Mouse (Mus musculus): ENCODE results near the gene Rpl19. TPM values are rescaled to one million over a fixed set of nuclear protein-coding genes. Genes with fewer than 3 reads are reported as not detected.

The Rpl19 gene
- 1,635 TPM for polyA plus RNA-seq (2015; fragmentation: Illumina TruSeq; extraction: RNeasy Lipid Tissue Mini Kit (QIAGEN cat#74804); ENCODE audit: insufficient read depth, low replicate concordance)

GRCm38 (mm10) chr11:98026570-98027296 is at the start of gene Rpl19:
Gene Rpl19 (plus strand): TSS chr11:98026710.

GRCm38 (mm10) chr11:97985727-97986677 is 40.5 kb upstream of the Rpl19 start, which contains the start of gene Plxdc1:
Gene Plxdc1 (minus strand): TSS chr11:97986444.

DNA sequence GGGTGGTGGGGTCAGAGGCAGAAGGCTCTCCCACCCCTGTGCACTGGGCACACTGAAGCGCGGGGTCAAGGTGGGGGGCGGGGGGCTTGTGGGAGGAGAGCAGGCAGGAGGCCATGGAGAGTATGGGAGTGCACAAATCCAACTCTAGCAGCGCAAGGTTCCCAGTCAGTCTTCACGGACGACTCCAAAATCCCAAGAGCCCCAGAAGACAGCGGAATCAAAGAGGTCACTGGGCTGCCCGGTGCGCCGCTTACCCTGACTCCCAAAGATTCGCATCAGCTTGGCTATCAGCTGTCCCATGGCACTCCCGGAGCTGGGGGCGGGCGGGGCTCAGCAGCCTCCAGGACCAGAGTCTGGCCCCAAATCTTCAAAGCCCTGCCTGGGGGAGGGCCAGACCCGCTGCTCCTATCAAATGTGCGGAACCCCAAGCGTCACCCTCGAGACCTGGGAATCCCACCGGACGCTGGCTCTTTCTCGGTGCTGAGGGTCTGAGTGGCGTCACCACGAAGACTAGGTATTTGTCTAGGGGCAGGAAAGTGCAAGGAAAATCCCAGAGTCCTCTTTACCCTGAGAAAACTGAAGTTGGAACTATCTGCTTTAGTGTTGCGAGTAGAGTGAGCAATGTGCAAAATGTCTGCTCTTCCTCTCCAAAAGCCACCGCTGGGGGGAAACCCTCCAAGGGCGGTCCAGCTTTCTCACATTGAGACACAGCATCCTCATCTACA is 30.8 kb upstream of the Rpl19 start, which contains the start of gene Arl5c:
Gene Arl5c, minus strand, starts transcription at position 618 of the 725 bp plus-strand sequence.

GRCm38 (mm10) chr11:98022555-98023371 is 3.7 kb upstream of the Rpl19 start, which contains the start of gene Cacnb1:
Gene Cacnb1 (minus strand): TSS chr11:98023034.

DNA sequence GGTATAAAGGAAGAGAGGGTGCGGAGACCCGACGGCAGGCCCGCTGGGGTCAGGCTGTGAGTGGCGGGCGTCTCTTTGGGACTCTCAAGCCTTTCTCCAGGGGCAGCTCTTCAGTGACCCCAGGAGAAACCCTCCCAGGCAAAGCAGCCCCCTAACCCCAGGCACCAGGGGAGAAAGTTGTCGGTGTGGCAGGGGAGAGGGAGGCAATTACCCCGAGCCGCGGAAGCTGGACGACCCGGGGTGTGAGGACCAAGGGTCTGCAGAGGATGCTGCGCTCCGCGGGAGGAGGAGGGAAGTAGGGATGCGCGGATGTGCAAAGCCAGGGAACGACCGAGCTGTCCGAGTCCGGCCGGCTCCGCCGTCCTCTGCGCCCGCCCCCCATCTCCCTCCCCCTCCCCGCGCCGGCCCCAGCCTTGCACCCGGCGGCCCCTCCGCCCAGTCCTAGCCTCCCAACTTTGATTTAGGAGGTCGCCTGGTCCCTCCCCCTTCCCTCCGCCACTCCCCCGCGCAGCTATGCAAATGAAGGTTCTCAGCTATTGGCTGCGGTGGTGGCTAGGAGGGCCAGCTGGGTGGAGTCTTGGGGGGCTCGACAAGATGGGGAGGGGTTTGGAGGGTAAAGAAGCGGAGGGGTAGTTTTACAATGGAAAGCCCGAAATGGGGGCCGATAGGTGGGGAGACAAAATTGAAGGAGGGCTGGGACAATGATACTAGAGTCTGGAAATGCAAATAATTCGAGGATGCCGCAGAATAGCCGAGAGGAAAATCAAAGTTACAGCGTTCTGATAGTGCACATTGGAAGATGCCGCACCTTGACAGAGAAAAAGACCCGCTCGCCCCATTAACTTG is 26.7 kb downstream of the Rpl19 start, which contains the start of gene Stac2:
Gene Stac2, minus strand, starts transcription at position 474 of the 846 bp plus-strand sequence.

Other genes starting within 250 kb of the Rpl19 start
- 3,596 TPM for gene Rpl23, start 244.3 kb upstream of the Rpl19 start, polyA plus RNA-seq (2015; fragmentation: Illumina TruSeq; extraction: RNeasy Lipid Tissue Mini Kit (QIAGEN cat#74804); ENCODE audit: insufficient read depth, low replicate concordance)
- gene Lasp1, start 227.7 kb upstream of the Rpl19 start, polyA plus RNA-seq (2015; fragmentation: Illumina TruSeq; extraction: RNeasy Lipid Tissue Mini Kit (QIAGEN cat#74804); ENCODE audit: insufficient read depth, low replicate concordance) = 75.7 TPM
- 6.1 TPM for gene B230217C12Rik, start 185.9 kb upstream of the Rpl19 start, polyA plus RNA-seq (2015; fragmentation: Illumina TruSeq; extraction: RNeasy Lipid Tissue Mini Kit (QIAGEN cat#74804); ENCODE audit: insufficient read depth, low replicate concordance)
- gene Fbxo47, start 142.6 kb upstream of the Rpl19 start, polyA plus RNA-seq (2015; fragmentation: Illumina TruSeq; extraction: RNeasy Lipid Tissue Mini Kit (QIAGEN cat#74804); ENCODE audit: insufficient read depth, low replicate concordance) = 2.1 TPM
- 3.3 TPM for gene Plxdc1, start 40.3 kb upstream of the Rpl19 start, polyA plus RNA-seq (2015; fragmentation: Illumina TruSeq; extraction: RNeasy Lipid Tissue Mini Kit (QIAGEN cat#74804); ENCODE audit: insufficient read depth, low replicate concordance)
- 88.7 TPM for gene Arl5c, start 30.5 kb upstream of the Rpl19 start, polyA plus RNA-seq (2015; fragmentation: Illumina TruSeq; extraction: RNeasy Lipid Tissue Mini Kit (QIAGEN cat#74804); ENCODE audit: insufficient read depth, low replicate concordance)
- 2.7 TPM for gene Cacnb1, start 3.7 kb upstream of the Rpl19 start, polyA plus RNA-seq (2015; fragmentation: Illumina TruSeq; extraction: RNeasy Lipid Tissue Mini Kit (QIAGEN cat#74804); ENCODE audit: insufficient read depth, low replicate concordance)
- gene Stac2, start 26.8 kb downstream of the Rpl19 start, polyA plus RNA-seq (2015; fragmentation: Illumina TruSeq; extraction: RNeasy Lipid Tissue Mini Kit (QIAGEN cat#74804); ENCODE audit: insufficient read depth, low replicate concordance) = 5.7 TPM
- 38.5 TPM for gene Fbxl20, start 123.7 kb downstream of the Rpl19 start, polyA plus RNA-seq (2015; fragmentation: Illumina TruSeq; extraction: RNeasy Lipid Tissue Mini Kit (QIAGEN cat#74804); ENCODE audit: insufficient read depth, low replicate concordance)
- gene Med1, start 166.6 kb downstream of the Rpl19 start, polyA plus RNA-seq (2015; fragmentation: Illumina TruSeq; extraction: RNeasy Lipid Tissue Mini Kit (QIAGEN cat#74804); ENCODE audit: insufficient read depth, low replicate concordance) = 63.3 TPM
- 52.9 TPM for gene Cdk12, start 176.3 kb downstream of the Rpl19 start, polyA plus RNA-seq (2015; fragmentation: Illumina TruSeq; extraction: RNeasy Lipid Tissue Mini Kit (QIAGEN cat#74804); ENCODE audit: insufficient read depth, low replicate concordance)

Measured in spleen, adult 10 weeks (tissue).